Comparison of ENCODE assay signal across 18 mouse cellular contexts in genomic region chr12:75983336-75983735, GRCm38 (mm10).
DNase-seq lines count a peak whose midpoint lies in the region; ATAC-seq and TF ChIP-seq lines count a peak whose summit lies in the region.
"Had no signal": no experiment of that assay in that cellular context is flagged by ENCODE, and none has a peak within 500 bp of the region (broad histone marks: within the 10 kb centered on the region; RNA-seq: fewer than 3 reads in every experiment).

No protein-coding gene starts in this region.

- no peak overlapping the region for H3K9ac ChIP-seq in heart, embryonic 11.5 days (ENCODE audit: low read depth, low read length)
- no peak overlapping the region for H3K9ac ChIP-seq in heart, embryonic 15.5 days
- H3K9ac ChIP-seq: embryonic facial prominence, embryonic 12.5 days; forebrain, embryonic 15.5 days; hindbrain, embryonic 14.5 days; intestine, embryonic 15.5 days had no signal

- 40% methylated on average over 8 of the region's 8 CpGs for WGBS in heart, embryonic 11.5 days (ENCODE audit: insufficient replicate concordance)
- WGBS in heart, embryonic 15.5 days: 31% methylated on average over 8 of the region's 8 CpGs

- ATAC-seq in heart, embryonic 11.5 days (replicated peaks; ENCODE audit: insufficient number of reproducible peaks, low FRiP score, low TSS enrichment): no peak
- 0 out of 2 replicates have a peak, but pooled peaks have one; percentile 18 for ATAC-seq in heart, embryonic 15.5 days (replicated peaks; ENCODE audit: insufficient number of reproducible peaks, insufficient read depth, low FRiP score, low read depth)
- ATAC-seq: forebrain, embryonic 15.5 days; intestine, embryonic 15.5 days; Patski had no signal

- TF ChIP-seq POLR2A in brain, embryonic 14.5 days (IDR thresholded peaks at IDR 0.05; ENCODE audit: borderline replicate concordance, extremely low read depth, insufficient read depth, insufficient read length, poor library complexity, severe bottlenecking): no peak

- no peak for TF ChIP-seq CTCF in brain, embryonic 14.5 days (IDR thresholded peaks at IDR 0.05; ENCODE audit: borderline replicate concordance, extremely low read depth, insufficient read depth, insufficient read length)

- H3K36me3 ChIP-seq in heart, embryonic 11.5 days (ENCODE audit: control insufficient read depth, insufficient read depth, low read length): peaks cover 4% of the 10 kb centered on the region
- H3K36me3 ChIP-seq in heart, embryonic 15.5 days: peaks cover 13% of the 10 kb centered on the region; the same call in 1 of the 2 replicates
- H3K36me3 ChIP-seq: intestine, embryonic 15.5 days had no signal

- H3K27me3 ChIP-seq in heart, embryonic 11.5 days (ENCODE audit: control insufficient read depth, insufficient read depth, low read length): no peaks in the 10 kb centered on the region
- no peaks in the 10 kb centered on the region for H3K27me3 ChIP-seq in heart, embryonic 15.5 days
- H3K27me3 ChIP-seq: embryonic facial prominence, embryonic 12.5 days; forebrain, embryonic 15.5 days; intestine, embryonic 15.5 days; Patski had no signal

- 0 out of 2 replicates have a peak overlapping the region, but pooled peaks have one; percentile 10 for H3K4me2 ChIP-seq in heart, embryonic 11.5 days
- H3K4me2 ChIP-seq in heart, embryonic 15.5 days: no peak overlapping the region
- H3K4me2 ChIP-seq: embryonic facial prominence, embryonic 12.5 days; forebrain, embryonic 15.5 days; hindbrain, embryonic 14.5 days; intestine, embryonic 15.5 days had no signal

- intact Hi-C loops in heart, postnatal 25 days (cut with DNase I): no loop called here
- intact Hi-C loops in left cerebral cortex, postnatal 14 days (cut with DNase I): no loop called here

- no peaks in the 10 kb centered on the region for H3K9me3 ChIP-seq in heart, embryonic 11.5 days (replicated peaks; ENCODE audit: control insufficient read depth, low read length)
- H3K9me3 ChIP-seq in heart, embryonic 15.5 days (replicated peaks): no peaks in the 10 kb centered on the region
- H3K9me3 ChIP-seq: embryonic facial prominence, embryonic 12.5 days; forebrain, embryonic 15.5 days; hindbrain, embryonic 10.5 days; intestine, embryonic 15.5 days had no signal

- H3K4me3 ChIP-seq in heart, embryonic 11.5 days (ENCODE audit: low read depth, low read length): no peak overlapping the region
- no peak overlapping the region for H3K4me3 ChIP-seq in heart, embryonic 15.5 days
- H3K4me3 ChIP-seq: embryonic facial prominence, embryonic 12.5 days; forebrain, embryonic 15.5 days; hindbrain, embryonic 10.5 days; intestine, embryonic 15.5 days had no signal

- no peak for DNase-seq in heart, postnatal 25 days (ENCODE audit: low spot score)
- no peak for DNase-seq in heart, postnatal 4 days
- peak; percentile 33 for DNase-seq in ES-CJ7 (ENCODE audit: low read depth, low spot score)
- DNase-seq in brain, embryonic 14.5 days (ENCODE audit: low read depth): peak; percentile 3
- no peak for DNase-seq in left cerebral cortex, postnatal 14 days (ENCODE audit: low spot score in 2 of 2)
- DNase-seq: adrenal gland, postnatal 10 days; cerebellum, adult 11-12 months; cerebellum, adult 9-10 months; cerebellum, postnatal 25 days; kidney, adult 18-20 months had no signal

- peaks cover 18% of the 10 kb centered on the region for H3K4me1 ChIP-seq in heart, embryonic 11.5 days (ENCODE audit: control insufficient read depth, insufficient read depth, low read length)
- H3K4me1 ChIP-seq in heart, embryonic 15.5 days (replicated peaks): peaks cover 10% of the 10 kb centered on the region; the same call in 1 of the 2 replicates
- H3K4me1 ChIP-seq: embryonic facial prominence, embryonic 12.5 days; forebrain, embryonic 15.5 days; hindbrain, embryonic 10.5 days; intestine, embryonic 15.5 days had no signal

- H3K27ac ChIP-seq in heart, embryonic 11.5 days (ENCODE audit: low read depth, low read length): 0 out of 2 replicates have a peak overlapping the region, but pooled peaks have one; percentile 35
- peak overlapping the region; percentile 2 for H3K27ac ChIP-seq in heart, embryonic 15.5 days
- H3K27ac ChIP-seq: embryonic facial prominence, embryonic 12.5 days; forebrain, embryonic 15.5 days; hindbrain, embryonic 10.5 days; hindbrain, embryonic 14.5 days; intestine, embryonic 15.5 days had no signal

Comparison
In these comparisons a context has a peak if more than half of its experiments do, and no peak if none do; other contexts are left out.
1. DNase-seq: peak in ES-CJ7 (single experiment) and brain, embryonic 14.5 days (single experiment); none in heart, postnatal 25 days (single experiment), heart, postnatal 4 days (single experiment) and left cerebral cortex, postnatal 14 days (0 of 2).